Mouse (Mus musculus) T-helper 1 cell (primary cell): ENCODE measurements around the gene Mypn.

Experiments used
- in situ Hi-C: fragments of 300-600 bp; cut with MboI, MseI; formaldehyde crosslinking; loops from one replicate; pipeline ENCODE4 v1.15.1; 2025; ENCODE audit warnings: high pct_unique_total_duplicates

Gene Mypn

DNA sequence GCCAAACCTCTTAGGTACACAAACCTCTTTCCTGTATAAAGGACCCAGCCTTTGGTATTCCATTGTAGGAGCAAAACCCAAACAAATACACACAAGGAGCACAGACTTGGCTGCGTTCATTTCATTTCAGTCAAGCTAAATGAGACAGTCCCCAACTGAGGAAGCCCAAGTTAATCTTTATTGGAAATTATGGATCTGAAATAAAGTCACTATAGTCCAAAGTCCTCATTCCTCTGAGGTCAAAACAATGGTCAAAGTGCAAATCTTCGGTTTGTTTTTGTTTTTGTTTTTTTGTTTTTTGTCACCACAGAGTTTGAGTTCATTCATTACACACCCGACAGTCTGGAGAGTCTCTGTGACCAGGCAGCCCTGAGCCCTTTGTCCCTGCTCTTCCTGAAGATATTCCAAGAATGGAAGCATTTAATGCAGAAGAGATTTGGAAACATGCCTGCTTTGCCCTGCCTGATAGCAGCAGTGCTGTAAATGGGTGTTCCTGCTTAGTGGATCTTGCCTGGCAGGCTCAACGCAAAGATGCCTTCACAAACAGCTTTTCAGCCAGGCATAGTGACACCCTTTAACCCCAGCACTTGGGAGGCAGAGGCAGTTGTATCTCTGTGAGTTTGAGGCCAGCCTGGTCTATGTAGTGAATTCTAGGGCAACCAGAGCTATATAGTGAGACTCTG, 47.9 kb downstream of the Mypn start:
- in situ Hi-C loops = no loop called here

DNA sequence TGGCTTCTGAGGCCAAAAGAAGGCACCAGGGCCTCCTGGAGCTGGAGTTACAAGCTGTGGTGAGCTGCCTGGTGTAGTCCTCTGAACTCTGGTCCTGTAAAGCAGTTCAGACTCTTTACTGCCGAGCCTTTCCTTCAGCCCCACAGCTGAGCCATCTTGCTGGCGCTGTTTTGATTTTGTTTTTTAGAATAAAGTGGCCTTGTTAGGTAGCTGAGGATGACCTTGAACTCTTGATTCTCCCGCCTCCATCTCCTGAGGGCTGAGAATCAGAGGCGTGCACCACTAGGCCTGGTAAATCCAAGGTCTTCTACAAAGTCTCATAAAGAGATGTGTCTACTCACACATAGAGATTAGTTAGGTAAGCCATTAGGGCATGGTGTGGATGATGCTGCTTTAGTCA, 49.0 kb downstream of the Mypn start:
- in situ Hi-C loops = loop anchor here (5.0 kb wide), 1 partner anchor 118 kb away; no protein-coding TSS in a partner anchor

DNA sequence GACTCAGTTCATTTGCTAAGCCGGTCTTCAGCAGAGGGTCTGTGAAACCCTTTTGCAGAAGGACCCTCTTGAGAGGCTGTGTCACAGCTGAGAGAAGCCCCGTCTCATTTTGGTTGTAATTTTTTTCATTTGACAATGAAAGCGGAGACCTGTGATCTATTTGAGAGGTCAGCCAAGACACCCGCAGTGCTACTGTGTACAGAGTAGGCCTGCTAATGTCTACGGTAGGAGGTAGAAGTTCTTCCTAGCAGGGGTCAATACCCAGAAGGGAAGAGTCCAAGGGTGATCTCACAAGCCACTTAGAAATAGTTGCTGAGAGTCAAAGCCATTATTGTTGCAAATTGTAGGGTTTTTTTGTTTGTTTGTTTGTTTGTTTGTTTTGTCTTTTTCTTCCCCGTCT, 49.5 kb downstream of the Mypn start:
- in situ Hi-C loops = loop anchor here (5.0 kb wide), 1 partner anchor 118 kb away; no protein-coding TSS in a partner anchor

DNA sequence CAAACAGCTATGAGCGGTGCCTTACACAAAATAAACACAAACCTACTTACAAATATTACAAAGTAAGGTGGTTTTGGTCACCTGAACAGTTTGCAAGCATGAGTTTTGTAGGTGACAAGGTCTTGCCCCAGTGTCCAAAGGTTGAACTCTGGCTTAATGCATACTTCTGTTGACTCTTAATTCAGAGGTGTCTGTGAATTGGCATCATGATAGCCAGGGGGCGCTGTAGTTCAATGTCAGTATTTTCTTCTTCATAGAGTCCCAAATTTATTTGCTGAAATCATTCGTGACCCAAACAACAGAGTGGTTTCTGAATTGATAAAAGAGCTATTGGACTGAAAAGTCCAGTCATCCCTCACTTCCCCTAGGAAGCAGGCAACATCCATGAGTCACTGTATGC, 50.2 kb downstream of the Mypn start:
- in situ Hi-C loops = loop anchor here (5.0 kb wide), 1 partner anchor 119 kb away; no protein-coding TSS in a partner anchor

DNA sequence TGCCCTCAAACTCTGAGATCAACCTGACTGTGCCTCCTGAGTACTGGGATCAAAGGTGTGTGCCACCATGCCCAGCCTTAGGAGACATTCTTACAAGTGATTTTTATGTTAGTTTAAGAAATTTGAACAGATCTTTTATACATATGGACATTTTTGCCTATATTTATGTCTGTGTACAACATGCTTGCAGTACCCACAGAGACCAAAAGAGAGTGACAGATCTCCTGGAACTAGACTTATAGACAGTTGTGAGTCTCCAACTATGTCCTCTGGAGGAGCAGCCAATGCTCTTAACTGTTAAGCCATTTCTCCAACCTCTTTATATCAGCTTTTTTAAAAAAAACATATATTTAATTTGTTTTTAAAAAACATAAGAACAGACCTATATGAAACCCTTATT, 51.4 kb downstream of the Mypn start:
- in situ Hi-C loops = loop anchor here (5.0 kb wide), 1 partner anchor 120 kb away; no protein-coding TSS in a partner anchor

DNA sequence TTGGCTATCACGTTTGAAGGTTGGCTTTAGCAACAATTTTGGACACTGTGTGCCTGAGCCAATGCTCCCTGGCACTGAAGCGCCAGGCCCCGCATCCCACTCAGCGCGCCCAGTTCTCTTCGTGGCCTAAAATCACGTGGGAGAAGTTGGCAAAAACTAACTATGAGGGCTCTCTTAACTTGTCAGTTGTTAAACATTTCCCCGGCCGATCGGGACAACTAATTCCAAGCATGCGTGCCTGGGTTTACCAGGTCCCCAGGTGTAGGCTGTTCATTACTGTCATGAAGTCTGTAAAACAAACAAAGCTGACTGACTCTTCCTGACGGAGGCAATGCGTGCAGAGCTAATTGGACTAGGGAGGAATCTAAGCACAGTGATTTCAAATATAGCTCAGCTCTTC, 61.1 kb downstream of the Mypn start:
- in situ Hi-C loops = no loop called here

DNA sequence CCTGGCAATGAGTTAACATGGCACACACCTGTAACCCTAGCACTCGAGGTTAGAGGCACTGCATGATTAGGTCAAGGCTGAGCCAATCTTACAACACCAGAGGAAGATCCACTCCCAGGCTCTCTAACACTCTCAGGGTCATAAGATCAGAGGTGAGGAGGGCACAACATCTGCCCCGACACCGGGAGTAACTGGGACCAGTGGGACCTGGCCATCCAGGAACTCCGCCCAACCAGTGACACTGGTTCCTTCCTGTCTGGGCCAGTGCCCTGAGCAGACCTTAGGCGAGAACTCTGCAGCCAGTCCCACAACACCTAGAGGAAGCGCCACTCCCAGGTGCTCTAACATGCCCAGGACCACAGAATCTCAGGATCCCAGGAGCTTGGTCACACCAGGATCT, 67.3 kb downstream of the Mypn start:
- in situ Hi-C loops = no loop called here

DNA sequence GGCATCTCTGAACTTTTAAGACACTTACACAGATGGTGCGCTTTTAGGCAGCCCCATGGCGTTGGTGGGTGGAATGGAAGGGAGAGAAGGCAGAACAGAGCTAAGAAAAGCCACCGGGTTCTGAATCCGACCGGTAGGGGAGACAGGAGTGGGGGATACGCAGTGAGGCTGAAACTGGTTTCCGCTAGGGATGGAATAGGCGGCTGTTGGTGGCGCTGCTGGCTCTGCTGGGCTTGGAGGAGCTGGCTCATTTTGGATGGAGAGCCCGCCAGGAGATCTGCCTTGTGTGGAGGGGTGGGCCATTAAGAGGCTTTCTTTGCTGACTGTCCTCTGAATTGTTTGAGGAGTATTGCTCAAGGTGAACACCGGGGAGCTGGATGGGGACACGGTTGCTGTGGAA, 68.1 kb downstream of the Mypn start:
- in situ Hi-C loops = no loop called here

DNA sequence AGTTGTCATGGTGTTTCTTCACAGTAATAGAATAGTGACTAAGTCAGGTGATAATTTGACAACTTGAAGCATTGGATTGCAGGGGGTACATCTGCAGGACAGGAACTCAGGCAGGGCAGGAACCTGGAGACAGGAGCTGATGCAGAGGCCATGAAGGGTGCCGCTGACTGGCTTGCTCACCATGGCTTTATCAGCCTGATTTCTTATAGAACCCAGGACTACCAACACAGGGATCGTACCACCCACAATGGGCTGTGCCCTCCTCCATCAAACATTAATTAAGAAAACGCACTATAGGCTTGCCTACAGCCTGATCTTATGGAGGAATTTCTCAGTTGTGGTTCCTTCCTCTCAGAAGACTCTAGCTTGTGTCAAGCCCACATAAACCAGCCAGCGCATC, 70.4 kb downstream of the Mypn start:
- in situ Hi-C loops = loop anchor here (5.0 kb wide), 1 partner anchor 71 kb away; the partner anchor contains the start of gene Pbld1

DNA sequence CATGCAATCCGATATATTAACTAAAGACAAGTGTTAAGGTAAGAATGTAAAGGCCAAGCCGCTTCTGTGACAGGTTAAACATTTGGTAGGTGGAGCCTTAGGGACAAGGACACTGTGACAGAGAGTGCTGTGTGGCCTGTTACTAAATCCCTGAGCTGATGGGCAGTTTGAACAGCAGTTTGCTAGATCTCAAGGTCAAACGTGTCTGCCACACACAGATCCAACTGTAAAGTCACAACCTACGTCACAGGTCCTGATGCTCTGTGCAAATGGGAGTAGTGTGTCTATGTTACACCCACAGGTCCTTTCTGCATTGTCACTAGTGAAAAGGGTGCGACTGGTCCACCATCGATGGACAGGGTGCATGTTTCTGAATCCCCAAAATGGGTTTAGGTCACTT, 71.4 kb downstream of the Mypn start:
- in situ Hi-C loops = loop anchor here (5.0 kb wide), 1 partner anchor 70 kb away; the partner anchor contains the start of gene Pbld1

DNA sequence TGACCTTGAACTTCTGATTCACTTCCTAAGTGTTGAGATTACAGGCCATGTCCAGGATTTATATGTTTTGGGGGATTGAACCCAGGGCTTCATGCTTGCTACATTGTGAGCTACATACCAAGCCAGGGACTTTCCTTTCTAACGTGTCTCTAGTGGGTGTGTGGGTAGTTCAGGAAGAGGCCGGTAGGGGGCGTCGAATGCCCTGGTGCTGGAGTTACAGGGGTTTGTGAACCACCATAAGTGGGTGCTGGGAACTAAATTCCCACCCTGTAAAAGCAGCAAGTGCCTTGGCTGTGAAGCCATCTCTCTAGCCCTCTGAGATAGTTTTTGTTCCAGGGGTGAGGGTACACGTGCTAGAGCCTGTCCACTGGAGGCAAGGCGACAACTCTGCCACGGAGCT, 73.3 kb downstream of the Mypn start:
- in situ Hi-C loops = loop anchor here (5.0 kb wide), 1 partner anchor 68 kb away; the partner anchor contains the start of gene Pbld1

DNA sequence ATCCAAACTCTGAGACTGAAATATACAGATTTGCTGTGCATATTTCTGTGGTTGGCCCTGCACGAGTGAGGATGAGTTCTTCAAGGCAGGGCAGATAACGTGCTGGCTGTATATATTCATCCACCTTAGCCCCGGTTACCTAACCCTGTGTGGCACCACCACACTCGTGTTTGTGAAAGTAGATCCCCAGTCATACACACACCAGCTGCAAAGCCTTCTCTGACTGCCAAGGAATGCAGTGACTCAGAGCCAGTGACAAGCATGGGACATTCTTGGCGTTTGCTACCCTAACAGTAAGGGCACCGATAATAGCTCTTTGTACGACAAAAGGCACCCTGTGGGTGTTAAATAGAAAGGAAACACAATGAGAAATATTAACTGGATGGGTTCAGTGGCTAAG, 75.5 kb downstream of the Mypn start:
- in situ Hi-C loops = no loop called here

DNA sequence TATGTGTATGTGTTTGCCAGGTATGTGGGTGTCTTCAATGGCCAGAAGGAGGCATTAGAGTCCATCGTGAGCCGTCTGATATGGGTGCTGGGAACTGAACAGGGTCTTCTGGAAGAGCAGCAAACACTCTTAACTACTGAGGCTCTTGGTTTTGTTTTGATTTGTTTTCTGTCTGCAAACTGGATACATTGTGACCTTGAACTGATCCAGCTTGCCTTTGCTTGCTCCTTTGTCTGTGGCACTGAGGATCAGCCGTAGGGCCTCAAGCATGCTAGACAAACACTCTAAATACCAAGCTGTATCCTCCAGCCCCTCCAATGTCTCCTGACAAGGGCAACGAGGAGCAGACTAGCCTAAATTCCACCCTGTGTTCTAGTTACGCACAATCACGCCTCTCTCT, 76.6 kb downstream of the Mypn start:
- in situ Hi-C loops = no loop called here

DNA sequence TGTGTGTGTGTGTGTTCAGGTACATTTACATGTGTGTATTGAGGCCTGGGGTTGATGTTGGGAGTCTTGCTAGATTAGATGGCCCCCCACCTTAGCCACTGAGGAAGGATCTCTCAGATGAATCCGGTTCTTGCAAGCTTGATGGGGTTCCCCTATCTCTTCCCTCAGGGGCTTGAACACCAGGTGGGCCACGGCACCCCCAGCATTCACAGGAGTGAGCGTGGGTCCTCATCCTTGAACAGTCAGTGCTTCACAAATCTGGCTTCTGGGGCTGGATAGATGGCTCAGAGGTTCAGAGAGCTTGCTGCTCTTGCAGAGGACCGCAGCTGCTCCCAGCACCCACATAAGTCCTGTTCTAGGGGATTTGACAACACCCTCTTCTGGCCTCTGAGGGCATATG, 77.6 kb downstream of the Mypn start:
- in situ Hi-C loops = no loop called here

DNA sequence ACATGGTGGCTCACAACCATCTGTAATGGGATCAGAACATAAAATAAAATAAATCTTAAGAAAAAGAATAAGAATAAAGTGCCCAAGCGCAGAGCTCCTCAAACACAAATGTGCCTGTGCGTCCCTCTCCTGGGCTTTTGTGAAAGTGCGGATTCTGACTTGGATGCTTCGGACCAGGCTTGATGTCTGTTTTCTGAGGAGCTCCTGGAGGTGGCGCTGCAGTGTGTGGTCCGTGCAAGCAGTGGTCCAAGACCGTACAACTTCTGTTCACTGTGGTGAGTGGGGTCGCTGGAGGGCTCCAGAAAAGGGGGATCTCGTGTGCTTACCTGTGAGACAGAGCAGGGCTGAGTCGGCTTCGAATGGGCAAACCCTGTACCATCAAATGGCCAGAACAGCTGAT, 78.4 kb downstream of the Mypn start:
- in situ Hi-C loops = no loop called here

DNA sequence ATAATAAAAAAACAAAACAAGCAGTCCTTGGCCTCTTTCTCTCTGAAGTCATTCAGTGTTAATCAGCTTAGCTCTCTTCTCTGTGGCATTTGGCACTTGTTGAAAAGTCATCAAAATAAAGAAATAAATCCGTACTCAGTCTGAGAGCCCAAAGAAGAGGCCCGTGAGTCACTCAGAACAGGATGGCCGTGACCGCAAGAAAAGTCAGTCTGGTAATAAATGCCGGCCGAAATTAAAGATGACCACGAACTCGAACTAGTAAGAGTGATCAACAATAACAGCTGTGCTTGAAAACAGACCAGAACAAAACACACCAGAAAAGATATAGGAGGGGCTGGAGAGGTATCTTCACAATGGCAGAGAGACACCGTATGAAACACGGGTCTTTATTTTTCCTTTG, 79.7 kb downstream of the Mypn start:
- in situ Hi-C loops = no loop called here

DNA sequence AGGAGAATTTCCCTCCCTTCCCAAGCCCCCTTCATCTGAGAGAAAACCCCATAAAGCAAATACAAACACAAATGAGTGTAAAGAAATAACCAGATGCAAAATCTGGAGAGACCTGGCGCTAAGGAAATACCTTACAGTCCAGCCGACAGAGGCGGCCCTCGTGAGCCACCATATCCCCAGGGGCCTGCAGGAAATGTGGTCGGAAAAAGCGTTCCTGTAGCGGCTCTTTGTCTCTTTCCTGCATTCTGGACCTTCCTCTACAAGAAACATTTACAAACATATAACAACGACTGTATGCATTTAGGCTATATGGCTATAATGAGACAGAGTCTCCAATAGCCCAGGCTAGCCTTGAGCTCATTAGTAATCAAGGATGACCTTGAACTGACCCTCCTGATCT, 80.6 kb downstream of the Mypn start:
- in situ Hi-C loops = no loop called here

DNA sequence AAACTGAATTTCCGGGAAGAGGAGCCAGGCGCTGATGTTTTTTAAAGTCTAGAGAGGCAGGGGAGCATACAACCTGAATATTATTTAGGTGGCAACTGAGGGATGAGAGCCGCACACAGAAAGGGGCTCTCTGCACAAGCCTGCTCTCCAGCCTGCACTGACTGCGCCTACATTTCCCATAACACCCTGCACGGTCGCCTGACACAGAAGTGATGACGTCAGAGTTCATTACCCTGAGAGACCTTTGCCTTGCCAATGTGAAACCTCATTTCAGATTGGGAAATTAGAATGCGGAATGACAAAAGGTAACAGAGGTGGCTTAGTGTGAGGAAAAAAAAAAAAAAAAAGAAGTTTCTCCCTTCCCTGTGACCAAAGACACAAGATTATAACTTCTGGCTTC, 81.2 kb downstream of the Mypn start:
- in situ Hi-C loops = no loop called here

DNA sequence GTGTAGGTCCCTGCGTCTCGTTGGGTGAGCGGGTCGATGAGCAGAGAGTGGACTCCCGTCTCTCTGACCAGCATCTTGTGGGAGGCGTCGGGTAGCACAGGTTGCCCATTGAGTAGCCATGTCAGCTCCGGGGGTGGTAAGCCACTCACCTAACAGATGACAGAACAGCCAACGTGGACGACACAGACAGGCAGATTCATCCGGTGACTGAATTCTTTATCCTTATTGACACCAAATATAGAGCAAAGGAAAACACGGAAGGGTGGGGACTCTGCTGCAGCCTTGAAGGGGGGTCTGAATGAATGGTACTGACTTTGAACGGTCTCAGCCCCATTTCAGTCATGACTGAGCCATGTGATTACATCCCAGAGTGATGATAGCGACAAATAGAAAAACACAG, 81.8 kb downstream of the Mypn start:
- in situ Hi-C loops = no loop called here

DNA sequence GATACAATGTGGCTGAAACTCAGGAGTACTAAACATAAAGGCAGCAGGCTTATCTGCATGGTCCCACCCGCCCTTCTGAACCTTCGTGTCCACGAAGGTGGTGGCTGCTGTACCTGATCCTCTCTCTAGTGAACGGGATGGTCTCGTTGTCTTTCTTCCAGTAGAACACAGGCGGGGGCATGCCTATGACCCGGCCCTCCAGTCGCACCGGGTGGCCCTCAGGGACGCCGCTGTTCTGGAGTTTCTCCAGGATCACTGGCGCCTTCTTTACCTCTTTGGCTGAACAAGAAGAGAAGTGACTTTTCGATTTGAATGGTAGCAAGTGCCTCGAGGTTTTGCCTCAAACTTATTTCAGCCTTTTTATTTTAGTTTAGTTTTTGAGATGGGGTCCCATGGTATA, 83.8 kb downstream of the Mypn start:
- in situ Hi-C loops = loop anchor here (5.0 kb wide), 1 partner anchor 598 kb away; no protein-coding TSS in a partner anchor

DNA sequence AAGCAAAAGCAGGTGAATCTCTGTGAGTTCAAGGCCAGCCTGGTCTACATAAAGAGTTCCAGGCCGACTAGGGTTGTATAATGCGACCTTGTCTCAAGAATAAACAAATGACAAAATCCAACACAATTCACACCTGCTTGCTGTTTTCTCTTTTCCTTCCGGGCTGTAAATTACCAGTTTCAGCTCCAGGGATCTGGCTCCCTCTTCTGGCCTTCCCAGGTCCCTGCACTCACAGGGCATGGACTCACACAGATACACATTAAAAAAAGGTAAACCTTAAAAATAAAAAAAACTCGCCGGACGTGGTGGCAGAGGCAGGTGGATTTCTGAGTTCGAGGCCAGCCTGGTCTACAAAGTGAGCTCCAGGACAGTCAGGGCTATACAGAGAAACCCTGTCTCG, 86.2 kb downstream of the Mypn start:
- in situ Hi-C loops = loop anchor here (5.0 kb wide), 1 partner anchor 595 kb away; no protein-coding TSS in a partner anchor

DNA sequence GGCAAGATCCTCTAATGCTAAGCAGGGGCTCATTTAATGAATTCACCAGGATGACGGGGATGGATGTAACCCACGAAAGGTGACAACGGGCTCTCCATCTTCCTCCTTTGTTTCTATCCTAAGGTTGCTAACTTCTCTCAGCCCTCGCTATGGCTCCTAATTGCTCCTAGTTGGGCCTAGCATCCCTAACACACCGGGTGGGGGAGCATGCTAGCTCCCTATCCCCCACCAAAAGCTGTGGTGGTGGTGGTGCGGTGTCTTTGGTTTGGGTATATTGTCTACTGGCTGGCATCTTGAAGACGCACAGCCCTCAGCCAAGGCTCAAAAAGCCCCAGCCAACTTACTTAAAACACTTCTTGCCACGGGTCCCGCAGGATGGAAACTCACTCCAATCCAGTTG, 87.4 kb downstream of the Mypn start:
- in situ Hi-C loops = loop anchor here (5.0 kb wide), 1 partner anchor 594 kb away; no protein-coding TSS in a partner anchor

DNA sequence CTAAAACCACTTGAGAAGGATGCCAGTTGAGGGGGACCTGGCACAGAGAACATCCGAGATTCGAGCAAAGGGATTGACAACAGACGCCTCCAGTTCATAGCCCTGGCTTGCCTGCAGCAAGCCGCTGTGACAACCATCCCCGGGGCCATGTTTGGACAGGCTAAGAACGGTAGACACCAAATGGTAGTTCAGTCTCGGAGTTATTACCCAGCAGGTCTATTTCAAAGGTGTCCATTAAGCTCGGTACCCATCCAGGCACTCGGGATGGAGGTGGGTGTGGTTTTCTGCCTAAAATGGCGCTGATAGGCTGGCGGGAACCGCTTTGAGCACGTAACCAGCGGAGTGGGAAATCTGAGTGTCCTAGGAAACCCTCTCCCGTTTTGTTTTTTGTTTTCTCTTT, 87.9 kb downstream of the Mypn start:
- in situ Hi-C loops = loop anchor here (5.0 kb wide), 1 partner anchor 594 kb away; no protein-coding TSS in a partner anchor
